Mouse (Mus musculus) liver, embryonic 14.5 days (tissue): Measurements from ENCODE around the gene Dennd2a.

Experiments
- CTCF ChIP-seq: IDR thresholded peaks from 2 replicates; pipeline ENCODE4 v1.5.1; 2016; ENCODE audit warnings: antibody characterized with exemption, low read depth, control low read depth
- EP300 ChIP-seq: IDR thresholded peaks from 2 replicates; pipeline ENCODE4 v1.6.1; 2016; ENCODE audit warnings: antibody characterized with exemption, low read depth

GRCm38 (mm10) chr6:39434111-39434885 is 123.4 kb downstream of the Dennd2a start:
- TF ChIP-seq EP300 (peak; percentile 44; the same call in 1 of the 2 replicates), CTCF (no peak)
